Mouse (Mus musculus): ENCODE measurements at regions not wholly inside any gene's neighbourhood (a gene's known extent, or its start where the extent isn't known, plus 50 kb on each side); places are given as distances from the start of the nearest gene placed in this dataset.
"Not testable (repeated sequence)": the region's sequence is repeated elsewhere in the genome, so short reads cannot be mapped to it uniquely, and the experiment has no call there.

GRCm38 (mm10) chrX:154717526-154717925 lies 138.4 kb upstream of the Samt2 start:
- 89% methylated on average over 10 of the region's 10 CpGs for WGBS
- H3K9me3 ChIP-seq (ENCODE audit: control insufficient read depth, low read length); H3K4me1 ChIP-seq (replicated peaks; ENCODE audit: control insufficient read depth, insufficient read depth, low read length); H3K27ac ChIP-seq (ENCODE audit: low read length); H3K27me3 ChIP-seq (replicated peaks; ENCODE audit: control insufficient read depth, insufficient read depth, low read length); H3K4me3 ChIP-seq (replicated peaks; ENCODE audit: low read length); H3K36me3 ChIP-seq (ENCODE audit: control insufficient read depth, insufficient read depth); H3K4me2 ChIP-seq (ENCODE audit: low read length); H3K9ac ChIP-seq (replicated peaks; ENCODE audit: low read depth, low read length); ATAC-seq: not testable (repeated sequence)

GRCm38 (mm10) chrX:154713641-154714255 lies 134.6 kb upstream of the Samt2 start:
- H3K9ac ChIP-seq (replicated peaks; ENCODE audit: low read depth, low read length): no peak overlapping the region
- WGBS: 44% methylated on average over 23 of the region's 27 CpGs

GRCm38 (mm10) chrX:154712576-154712975 lies 133.4 kb upstream of the Samt2 start:
- not testable (repeated sequence) for H3K4me2 ChIP-seq (ENCODE audit: low read length); H3K27ac ChIP-seq (ENCODE audit: low read length); H3K36me3 ChIP-seq (ENCODE audit: control insufficient read depth, insufficient read depth); H3K9ac ChIP-seq (replicated peaks; ENCODE audit: low read depth, low read length); H3K9me3 ChIP-seq (ENCODE audit: control insufficient read depth, low read length); ATAC-seq; H3K27me3 ChIP-seq (replicated peaks; ENCODE audit: control insufficient read depth, insufficient read depth, low read length); H3K4me3 ChIP-seq (replicated peaks; ENCODE audit: low read length); H3K4me1 ChIP-seq (replicated peaks; ENCODE audit: control insufficient read depth, insufficient read depth, low read length)
- 91% methylated on average over 8 of the region's 8 CpGs for WGBS

More at GRCm38 (mm10) chrX:154713641-154714255, 134.6 kb upstream of the Samt2 start:
- Histone ChIP-seq H3K27ac (ENCODE audit: low read length) (no peak overlapping the region), H3K4me2 (ENCODE audit: low read length) (peak overlapping the region; percentile 39), H3K27me3 (replicated peaks; ENCODE audit: control insufficient read depth, insufficient read depth, low read length) (no peaks in the 10 kb centered on the region), H3K36me3 (ENCODE audit: control insufficient read depth, insufficient read depth) (no peaks in the 10 kb centered on the region), H3K4me1 (replicated peaks; ENCODE audit: control insufficient read depth, insufficient read depth, low read length) (no peaks in the 10 kb centered on the region), H3K9me3 (ENCODE audit: control insufficient read depth, low read length) (0 out of 2 replicates have a peak, but pooled peaks cover 2% of the 10 kb centered on the region), H3K4me3 (replicated peaks; ENCODE audit: low read length) (peak overlapping the region; percentile 26)
- no peak for ATAC-seq

- H3K4me1 ChIP-seq (replicated peaks; ENCODE audit: control insufficient read depth, insufficient read depth, low read length); H3K9ac ChIP-seq (replicated peaks; ENCODE audit: low read depth, low read length); H3K9me3 ChIP-seq (ENCODE audit: control insufficient read depth, low read length); ATAC-seq; H3K4me2 ChIP-seq (ENCODE audit: low read length); H3K36me3 ChIP-seq (ENCODE audit: control insufficient read depth, insufficient read depth); H3K4me3 ChIP-seq (replicated peaks; ENCODE audit: low read length); H3K27me3 ChIP-seq (replicated peaks; ENCODE audit: control insufficient read depth, insufficient read depth, low read length); H3K27ac ChIP-seq (ENCODE audit: low read length): not testable (repeated sequence)
- 100% methylated on average over 1 of the region's 2 CpGs for WGBS
Observed at GRCm38 (mm10) chrX:154670529-154670928, 91.4 kb upstream of the Samt2 start.
